Mouse (Mus musculus) gastrocnemius, postnatal 4 days (tissue): ENCODE data around the gene Bhlhe41. TPM values are rescaled to one million over a fixed set of nuclear protein-coding genes. Genes with fewer than 3 reads are reported as not detected.

Experiments
- DNase-seq, 2 experiments: peaks; one replicate each; pipeline ENCODE4 v3.0.0; 2021 to 2022; ENCODE audit warnings: low spot score in 2 of 2, mixed read lengths in 2 of 2
- long read RNA-seq, 2 experiments: library from polyadenylated mRNA; stranded (forward); transcript quantifications; one replicate each; pipeline ENCODE4 v2.0.0; 2021
- total RNA-seq, 2 experiments: library from RNA; stranded (reverse); gene quantifications; 2 replicates each; pipeline ENCODE4 v1.2.3; 2021

The Bhlhe41 gene
- 10 to 100 TPM in 1 of 2 experiments, 1 to 10 TPM in 1; 9.8 to 15.6 TPM for total RNA-seq
- long read RNA-seq, experiment 1, partial matches to known transcripts: 0 of 3 reads
- long read RNA-seq, experiment 1, other reads (novel, unspliced or antisense): 3 of 3 reads
- long read RNA-seq, experiment 2, partial matches to known transcripts: 0 of 1 reads
- long read RNA-seq, experiment 2, other reads (novel, unspliced or antisense): 1 of 1 reads

- DNase-seq: peak; percentile 58 to 78
Measured at GRCm38 (mm10) chr6:145865289-145865885, at the start of gene Bhlhe41. TSS of gene Bhlhe41 (minus strand) at chr6:145865558.

GRCm38 (mm10) chr6:145912232-145912631, 46.9 kb upstream of the Bhlhe41 start:
- no peak for DNase-seq

GRCm38 (mm10) chr6:145910469-145911426, 45.4 kb upstream of the Bhlhe41 start:
- DNase-seq: no peak

- DNase-seq: no peak
Measured at GRCm38 (mm10) chr6:145909943-145910342, 44.6 kb upstream of the Bhlhe41 start.

- no peak for DNase-seq
Measured at GRCm38 (mm10) chr6:145906096-145906890, 40.9 kb upstream of the Bhlhe41 start.

GRCm38 (mm10) chr6:145904616-145905015, 39.3 kb upstream of the Bhlhe41 start:
- DNase-seq: no peak

- no peak for DNase-seq
Measured at GRCm38 (mm10) chr6:145904169-145904568, 38.8 kb upstream of the Bhlhe41 start.

GRCm38 (mm10) chr6:145894669-145895342, 29.4 kb upstream of the Bhlhe41 start:
- DNase-seq: no peak

- no peak for DNase-seq
Measured at GRCm38 (mm10) chr6:145893366-145894021, 28.1 kb upstream of the Bhlhe41 start.

- DNase-seq: no peak
Measured at GRCm38 (mm10) chr6:145892381-145893265, 27.3 kb upstream of the Bhlhe41 start.

GRCm38 (mm10) chr6:145891951-145892350, 26.6 kb upstream of the Bhlhe41 start:
- no peak for DNase-seq

- no peak for DNase-seq
Measured at GRCm38 (mm10) chr6:145887719-145888118, 22.4 kb upstream of the Bhlhe41 start.

- DNase-seq: no peak
Measured at GRCm38 (mm10) chr6:145886277-145886676, 20.9 kb upstream of the Bhlhe41 start.

GRCm38 (mm10) chr6:145885069-145885468, 19.7 kb upstream of the Bhlhe41 start:
- no peak for DNase-seq

- DNase-seq: no peak
Measured at GRCm38 (mm10) chr6:145883668-145884067, 18.3 kb upstream of the Bhlhe41 start.

- DNase-seq: no peak
Measured at GRCm38 (mm10) chr6:145883010-145883409, 17.7 kb upstream of the Bhlhe41 start.

- DNase-seq: no peak
Measured at GRCm38 (mm10) chr6:145880609-145881008, 15.3 kb upstream of the Bhlhe41 start.

- DNase-seq: no peak
Measured at GRCm38 (mm10) chr6:145876986-145877735, 11.8 kb upstream of the Bhlhe41 start.
